Mouse (Mus musculus) erythroid progenitor cell, adult 5-6 weeks (primary cell): Measurements from ENCODE around the gene A530016L24Rik. TPM values are rescaled to one million over a fixed set of nuclear protein-coding genes. Genes with fewer than 3 reads are reported as not detected.

Experiments
- ATAC-seq: replicated peaks from 2 replicates; pipeline ENCODE4 v1.8.0; 2016; ENCODE audit warnings: moderate number of reproducible peaks, mild to moderate bottlenecking, moderate TSS enrichment, inconsistent platforms; ENCODE audit not compliant: poor library complexity, low FRiP score, severe bottlenecking
- total RNA-seq, 2 experiments: library from RNA; stranded (forward) in 1 of 2; stranded (reverse) in 1 of 2; fragments of 150-400 nt in 1 of 2; fragments of 186-747, 209-891 nt in 1 of 2; gene quantifications; 2 replicates each; pipeline versions ENCODE4 v1.2.3 to v1.2.4; 2015 to 2017; ENCODE audit warnings: low replicate concordance in 2 of 2

A530016L24Rik gene
- total RNA-seq (2015; ENCODE audit: low replicate concordance) = not detected in 2 replicates
- total RNA-seq (2017; ENCODE audit: low replicate concordance) = not detected in 2 replicates

DNA sequence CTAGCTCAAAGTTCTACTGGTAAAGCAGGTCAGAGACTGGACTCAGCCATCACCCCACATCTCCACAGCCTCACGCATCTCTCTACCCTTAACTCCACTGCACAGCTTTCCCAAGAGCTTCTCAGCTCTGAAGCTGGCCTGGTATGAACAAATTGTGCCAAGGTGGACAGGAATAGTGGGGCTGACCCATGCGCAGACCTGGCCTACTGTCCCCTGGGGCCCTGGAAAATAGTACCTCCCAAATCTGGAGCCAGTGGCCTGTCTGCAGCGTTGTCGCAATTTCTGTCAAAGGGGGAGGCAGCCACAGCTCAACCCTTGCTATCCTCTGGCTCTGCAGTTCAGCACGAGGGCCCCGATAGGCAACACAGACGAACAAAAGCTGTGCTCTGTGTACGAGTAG is at the start of gene A530016L24Rik:
A530016L24Rik (plus strand) TSS at position 315 of the 400 bp plus-strand sequence.
- ATAC-seq = no peak

GRCm38 (mm10) chr12:112439993-112440392 is 49.3 kb upstream of the A530016L24Rik start:
- ATAC-seq = no peak

DNA sequence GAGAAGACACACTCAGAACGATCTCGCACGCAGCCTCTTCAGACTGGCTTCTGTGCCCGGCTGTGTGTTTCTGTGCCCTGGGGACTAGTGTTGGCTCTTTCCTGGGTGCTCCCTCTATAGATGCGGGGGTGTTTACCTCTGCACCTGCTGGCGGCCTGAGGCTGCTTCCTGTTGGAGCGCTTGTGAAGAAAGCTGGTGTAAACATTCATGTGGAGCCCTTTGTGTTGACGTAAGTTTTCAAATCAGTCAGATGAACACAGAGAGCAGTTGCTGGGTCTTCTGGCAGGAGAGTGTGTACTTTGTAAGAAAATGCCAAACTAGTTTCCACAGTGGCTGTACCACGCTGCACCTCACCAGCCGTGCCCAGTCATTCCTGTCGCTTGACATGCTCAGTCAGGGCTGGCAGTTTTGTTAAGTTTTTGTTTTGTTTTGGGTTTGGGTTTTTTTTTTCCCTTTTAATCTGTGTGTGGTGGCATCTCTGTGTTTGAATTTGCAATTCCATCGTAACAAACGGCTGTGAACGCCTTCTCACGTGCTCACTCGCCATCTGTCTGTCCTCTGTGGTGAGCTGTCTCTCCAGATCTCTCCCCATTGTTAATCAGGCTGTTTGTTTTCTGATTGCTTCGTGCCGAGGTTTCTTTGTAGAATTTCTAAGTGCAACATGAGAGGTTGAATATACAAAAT is 40.0 kb upstream of the A530016L24Rik start:
- ATAC-seq = no peak

GRCm38 (mm10) chr12:112449828-112450180 is 39.4 kb upstream of the A530016L24Rik start:
- ATAC-seq = no peak

DNA sequence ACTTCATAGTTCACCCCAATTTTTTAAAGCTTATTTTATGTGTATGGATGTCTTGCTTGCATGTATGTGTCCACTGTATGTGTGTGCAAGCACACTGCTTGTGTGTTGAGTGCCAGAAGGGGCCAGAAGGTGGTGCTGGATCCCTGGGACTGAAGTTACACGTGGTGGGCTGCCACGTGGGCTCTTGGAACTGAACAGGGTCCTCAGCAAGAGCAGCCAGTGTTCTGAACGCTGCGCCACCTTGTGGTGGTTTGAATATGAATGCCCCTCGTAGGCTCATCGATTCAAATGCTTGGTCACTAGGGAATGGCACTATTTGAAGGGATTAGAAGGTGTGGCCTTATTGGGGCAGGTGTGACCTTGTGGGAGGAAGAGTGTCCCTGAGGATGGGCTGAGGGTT is 38.4 kb upstream of the A530016L24Rik start:
- ATAC-seq = no peak

GRCm38 (mm10) chr12:112451381-112451780 is 37.9 kb upstream of the A530016L24Rik start:
- ATAC-seq = no peak

GRCm38 (mm10) chr12:112451826-112452225 is 37.4 kb upstream of the A530016L24Rik start:
- ATAC-seq = no peak

DNA sequence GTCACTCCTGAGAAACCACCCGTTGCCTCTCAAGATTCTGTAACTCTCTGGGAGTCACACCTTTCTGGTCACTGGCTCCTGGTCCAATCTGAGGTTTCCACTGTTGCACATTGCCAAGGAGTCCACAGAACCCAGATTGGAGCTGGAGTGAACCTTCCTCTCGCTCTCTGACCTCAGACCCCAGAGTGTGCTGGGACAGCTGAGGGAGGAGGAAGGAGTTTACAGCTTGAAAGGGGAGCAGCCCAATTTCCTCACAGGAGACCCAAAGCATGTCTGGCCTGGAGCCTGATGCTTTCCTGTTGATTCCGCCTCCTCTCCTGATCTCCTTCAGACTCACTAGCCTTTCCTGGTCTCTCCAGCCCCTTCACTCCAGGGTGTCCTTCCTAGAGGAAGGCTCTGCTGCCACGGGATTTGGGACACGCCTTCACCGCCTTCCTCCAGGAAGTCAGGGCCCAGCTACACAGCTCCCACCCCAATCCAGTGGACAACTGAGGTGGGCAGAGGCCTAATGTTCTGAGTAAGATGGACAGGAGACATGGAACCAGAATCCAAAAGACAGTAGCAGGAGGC is 33.0 kb upstream of the A530016L24Rik start:
- ATAC-seq = no peak

DNA sequence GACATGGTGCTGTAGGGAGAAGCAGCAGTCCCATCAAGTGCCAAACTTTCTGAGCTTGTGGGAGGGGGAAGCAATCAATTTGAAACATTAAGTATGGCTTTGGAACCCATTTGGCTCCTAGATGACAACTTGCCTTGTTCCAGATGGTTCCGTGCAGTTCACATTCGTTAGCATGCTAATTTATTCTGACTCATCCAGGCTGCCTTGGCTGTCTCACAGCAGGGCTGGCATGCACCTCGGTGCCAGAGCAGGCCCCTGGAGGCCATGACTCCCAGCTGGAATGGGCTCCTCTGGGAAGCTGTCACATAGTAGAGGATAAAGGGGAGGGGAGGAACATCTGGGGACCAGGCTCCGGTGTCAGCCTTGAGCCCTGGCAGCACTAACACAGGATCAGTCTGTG is 31.4 kb upstream of the A530016L24Rik start:
- ATAC-seq = no peak

DNA sequence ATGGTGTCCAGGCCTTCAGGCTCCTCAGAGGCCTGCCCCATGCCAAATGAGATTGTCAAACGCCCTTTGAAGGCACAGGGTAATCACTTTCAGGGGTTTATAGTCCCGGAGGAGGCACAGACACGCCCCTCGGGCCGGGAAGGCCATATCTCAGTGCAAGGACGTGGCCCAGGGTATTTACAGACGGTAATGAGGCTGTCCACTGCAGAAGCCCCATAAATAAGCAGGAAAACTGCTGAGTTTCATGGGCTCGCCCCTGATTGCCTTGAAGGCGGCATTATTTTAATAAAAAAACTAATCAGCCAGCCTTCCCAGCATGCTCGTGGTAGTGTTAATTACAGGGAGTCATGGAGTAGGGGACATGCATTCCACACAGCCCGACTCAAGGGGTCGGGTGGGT is 26.8 kb upstream of the A530016L24Rik start:
- ATAC-seq = no peak

- no peak for ATAC-seq
These were observed 26.0 kb upstream of the A530016L24Rik start for GRCm38 (mm10) chr12:112463209-112463608.

DNA sequence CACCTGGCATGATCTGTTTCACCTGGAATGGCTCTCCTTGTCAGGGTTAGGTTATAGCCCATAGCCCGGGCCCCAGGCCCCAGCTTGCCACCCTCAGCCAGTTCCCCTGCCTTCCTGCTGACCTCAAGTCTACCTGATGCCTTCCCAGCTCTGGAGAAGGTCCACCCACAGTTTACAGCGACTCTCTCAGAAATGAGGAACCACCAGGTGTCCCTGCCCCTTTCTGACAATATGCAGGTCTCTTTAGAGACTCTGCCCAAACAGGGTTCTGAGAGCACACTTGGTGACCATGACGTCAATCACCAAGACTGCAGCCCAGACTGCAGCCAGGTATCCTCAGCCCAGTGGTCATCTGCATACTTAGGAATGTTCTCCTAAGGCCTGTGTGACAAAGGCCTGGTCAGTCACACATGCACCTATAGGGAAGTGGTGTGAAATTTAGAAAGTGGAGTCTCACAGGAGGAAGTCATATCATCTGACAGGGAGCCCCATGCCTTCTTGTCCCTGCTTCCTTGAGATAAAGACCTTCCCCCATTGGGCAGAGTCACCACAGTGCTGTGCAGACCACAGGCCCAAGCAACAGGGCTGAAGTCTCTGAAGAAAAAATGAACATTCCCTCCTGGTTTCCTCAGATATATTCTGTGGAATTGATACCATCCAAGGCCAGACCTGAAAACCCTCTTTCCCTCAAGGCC is 25.4 kb upstream of the A530016L24Rik start:
- ATAC-seq = no peak

GRCm38 (mm10) chr12:112464516-112464915 is 24.7 kb upstream of the A530016L24Rik start:
- no peak for ATAC-seq

GRCm38 (mm10) chr12:112465928-112466327 is 23.3 kb upstream of the A530016L24Rik start:
- ATAC-seq = peak; percentile 46; the same call in 1 of the 2 replicates

DNA sequence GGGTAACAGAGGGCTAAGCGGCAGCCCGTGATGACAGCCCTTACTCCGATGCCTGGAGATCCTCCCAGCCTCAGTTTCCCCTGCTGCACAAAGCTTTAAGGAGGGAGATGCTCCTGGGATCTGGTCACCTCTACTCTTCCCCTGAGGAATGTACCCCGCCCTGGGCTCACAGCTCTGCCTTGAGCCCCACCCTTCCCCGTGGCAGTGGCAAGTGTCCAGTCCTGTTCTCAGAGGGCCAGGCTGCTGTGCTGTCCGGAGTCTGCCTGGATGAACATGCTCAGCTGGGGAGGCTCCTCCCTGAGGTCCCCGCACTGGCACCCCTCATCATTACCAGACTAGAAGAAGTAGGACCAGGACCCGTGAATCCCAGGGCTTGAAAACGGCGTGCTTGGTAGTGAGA is 21.9 kb upstream of the A530016L24Rik start:
- no peak for ATAC-seq

DNA sequence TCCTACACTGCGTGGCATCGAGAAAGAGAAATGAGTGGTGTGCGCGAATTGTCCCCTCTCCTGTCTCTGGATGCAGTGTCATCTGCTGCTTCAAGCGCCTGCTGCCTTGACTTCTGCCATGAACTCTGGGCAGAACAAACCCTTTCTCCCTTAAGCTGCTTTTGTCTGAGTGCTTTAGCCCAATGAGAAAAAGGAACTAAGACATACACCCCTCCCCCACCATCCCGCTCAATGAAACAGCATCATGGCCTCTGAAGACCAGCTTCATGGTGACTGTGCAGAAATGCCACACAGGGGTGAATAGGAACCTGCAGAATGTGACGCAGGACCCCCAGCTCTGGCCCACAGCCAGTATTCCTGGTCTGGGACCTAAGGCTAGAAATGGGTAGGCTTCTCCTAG is 19.9 kb upstream of the A530016L24Rik start:
- no peak for ATAC-seq

DNA sequence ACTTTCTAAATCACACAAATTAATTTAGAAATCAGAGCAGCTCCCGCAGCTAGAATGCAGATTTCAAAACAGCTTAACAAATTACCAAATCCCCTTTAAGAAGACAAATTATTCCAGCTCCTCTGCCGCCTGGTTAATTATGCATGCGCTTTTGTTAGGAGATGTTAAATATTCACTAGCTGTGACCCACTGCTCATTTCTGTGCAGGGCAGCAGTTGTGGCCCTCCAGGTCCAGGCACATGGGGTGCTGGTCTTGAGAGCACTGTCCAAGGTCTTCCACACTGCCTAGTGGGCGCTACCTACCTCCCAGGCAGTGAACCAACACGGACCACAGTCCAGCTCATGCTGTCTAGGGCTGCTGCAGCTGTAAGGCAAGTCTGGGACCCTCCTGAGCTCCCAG is 19.0 kb upstream of the A530016L24Rik start:
- ATAC-seq = no peak

DNA sequence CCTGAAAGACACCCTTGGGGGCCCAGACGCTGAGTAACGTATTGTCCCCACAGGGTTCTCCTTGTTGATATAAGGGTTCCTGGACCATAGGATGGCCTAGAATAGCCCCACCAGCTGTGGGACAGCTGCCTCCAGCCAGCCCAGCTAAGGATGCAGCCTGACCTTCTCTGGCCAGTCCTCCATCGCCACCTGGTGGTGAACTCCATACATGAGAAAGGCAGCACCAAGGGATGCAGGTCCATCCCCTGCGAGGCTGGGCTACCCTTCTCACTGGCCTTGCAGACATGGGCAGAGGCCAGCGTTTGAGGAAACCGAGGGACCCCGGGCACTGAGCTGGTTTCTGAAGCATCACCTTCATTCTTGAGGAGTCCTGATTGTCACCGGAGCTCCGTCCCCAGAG is 15.5 kb upstream of the A530016L24Rik start:
- ATAC-seq = peak; percentile 45; the same call in 1 of the 2 replicates

DNA sequence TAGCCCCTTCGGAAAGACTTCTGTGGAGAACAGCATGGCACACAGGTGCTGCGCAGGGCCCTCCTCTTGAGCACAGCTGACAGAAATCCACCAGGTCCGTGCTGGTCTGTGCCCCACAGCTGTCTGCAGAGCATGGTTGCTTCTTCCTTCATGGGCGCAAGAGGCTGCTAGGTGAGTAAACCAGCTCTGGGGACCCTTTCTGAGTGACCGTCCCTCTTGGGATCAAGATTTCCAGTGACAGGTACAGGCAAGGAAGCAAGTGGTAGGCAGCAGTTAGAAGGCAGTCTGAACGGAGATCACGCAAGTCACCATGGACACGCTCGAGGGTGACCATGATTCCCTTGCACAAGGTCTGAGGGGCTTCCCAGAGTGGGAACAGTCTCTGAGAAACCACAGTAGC is 287 bp downstream of the A530016L24Rik start:
- no peak for ATAC-seq

GRCm38 (mm10) chr12:112490444-112490939 is 1.2 kb downstream of the A530016L24Rik start:
- ATAC-seq = no peak

GRCm38 (mm10) chr12:112496136-112496535 is 6.9 kb downstream of the A530016L24Rik start:
- no peak for ATAC-seq
